Mouse (Mus musculus) midbrain, embryonic 12.5 days (tissue): ENCODE measurements at regions not wholly inside any gene's neighbourhood (a gene's known extent, or its start where the extent isn't known, plus 50 kb on each side); places are given as distances from the start of the nearest gene placed in this dataset.

Experiments used
- ATAC-seq: fragments of 200-750 bp; cut with Nextera tagmentation; 2 replicates; pipeline ENCODE4 v1.8.0; 2017; ENCODE audit warnings: low read depth, moderate TSS enrichment, moderate library complexity; ENCODE audit not compliant: low FRiP score
- H3K27ac ChIP-seq: fragments of 300-500 bp; sonication (generic); replicated peaks from 2 replicates; pipeline ENCODE4 v1.5.1; 2016; ENCODE audit warnings: mild to moderate bottlenecking
- H3K27me3 ChIP-seq: fragments of 300-500 bp; sonication (generic); 2 replicates; pipeline ENCODE4 v1.6.1; 2016; ENCODE audit warnings: mild to moderate bottlenecking
- H3K36me3 ChIP-seq: fragments of 300-500 bp; sonication (generic); 2 replicates; pipeline ENCODE4 v1.6.1; 2016
- H3K4me1 ChIP-seq: fragments of 300-500 bp; sonication (generic); 2 replicates; pipeline ENCODE4 v1.6.1; 2016
- H3K4me2 ChIP-seq: fragments of 300-500 bp; sonication (generic); replicated peaks from 2 replicates; pipeline ENCODE4 v1.6.1; 2016; ENCODE audit warnings: mild to moderate bottlenecking, moderate library complexity
- H3K4me3 ChIP-seq: fragments of 300-500 bp; sonication (generic); 2 replicates; pipeline ENCODE4 v1.5.1; 2016; ENCODE audit warnings: mild to moderate bottlenecking
- H3K9ac ChIP-seq: fragments of 300-500 bp; sonication (generic); replicated peaks from 2 replicates; pipeline ENCODE4 v1.6.1; 2016; ENCODE audit warnings: mild to moderate bottlenecking, moderate library complexity
- H3K9me3 ChIP-seq: fragments of 300-500 bp; sonication (generic); 2 replicates; pipeline ENCODE4 v1.6.1; 2016; ENCODE audit warnings: mild to moderate bottlenecking
- whole genome bisulfite sequencing: fragments of 180-500 bp; shearing (Covaris S2); methylation state at CpG from one replicate; pipeline ENCODE4 v1.1.7; 2016; 5-methylcytosine and 5-hydroxymethylcytosine counted together

DNA sequence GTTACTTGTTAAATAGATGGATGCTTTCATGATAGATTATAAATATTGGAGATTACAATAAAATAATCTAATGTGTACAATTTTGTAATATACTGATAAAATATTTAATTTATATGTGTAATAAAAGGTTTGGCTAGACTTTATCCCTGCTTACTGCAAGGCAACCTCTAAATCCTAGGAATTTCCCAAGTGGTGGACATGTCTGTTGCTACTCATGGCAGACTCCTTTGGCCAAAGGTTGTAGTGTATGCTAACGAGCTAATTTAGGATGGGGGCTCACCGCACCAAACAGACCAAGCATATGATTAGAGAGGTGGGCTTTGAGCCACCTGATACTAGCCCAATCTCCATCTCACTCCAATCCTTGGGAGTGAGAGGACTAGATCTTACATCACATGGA lies 102.4 kb downstream of the Qpct start:
- Histone ChIP-seq H3K4me3 (no peak overlapping the region), H3K27me3 (no peaks in the 10 kb centered on the region), H3K9me3 (no peaks in the 10 kb centered on the region), H3K27ac (no peak overlapping the region), H3K36me3 (no peaks in the 10 kb centered on the region), H3K9ac (no peak overlapping the region), H3K4me1 (no peaks in the 10 kb centered on the region), H3K4me2 (no peak overlapping the region)
- WGBS = 82% methylated on average over 2 of the region's 2 CpGs
- ATAC-seq = no peak

DNA sequence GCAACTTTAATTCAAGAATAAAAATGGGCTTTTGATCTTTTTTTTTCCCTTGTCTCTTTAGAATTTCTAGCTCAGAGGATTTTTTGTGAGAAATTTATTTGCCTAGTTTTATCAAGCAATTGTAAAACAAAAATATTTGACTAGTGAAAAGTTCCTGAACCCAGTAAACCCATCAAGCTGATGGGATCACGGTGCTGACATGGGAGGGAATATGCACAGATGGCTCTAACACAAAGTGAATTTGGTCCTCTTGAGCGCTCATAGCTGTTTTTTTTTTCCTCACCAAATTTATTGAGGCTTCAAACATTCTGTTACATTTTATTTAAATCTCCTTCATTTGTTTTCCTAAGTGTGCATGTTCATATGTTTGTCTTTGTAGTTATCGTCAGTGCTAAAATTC lies 101.1 kb downstream of the Qpct start:
- no peak overlapping the region for H3K9ac ChIP-seq
- no peaks in the 10 kb centered on the region for H3K4me1 ChIP-seq
- no peaks in the 10 kb centered on the region for H3K36me3 ChIP-seq
- H3K9me3 ChIP-seq = no peaks in the 10 kb centered on the region
- H3K4me3 ChIP-seq = no peak overlapping the region
- no peaks in the 10 kb centered on the region for H3K27me3 ChIP-seq
- no peak for ATAC-seq
- H3K27ac ChIP-seq = no peak overlapping the region
- WGBS = 90% methylated on average over 3 of the region's 3 CpGs
- H3K4me2 ChIP-seq = no peak overlapping the region

DNA sequence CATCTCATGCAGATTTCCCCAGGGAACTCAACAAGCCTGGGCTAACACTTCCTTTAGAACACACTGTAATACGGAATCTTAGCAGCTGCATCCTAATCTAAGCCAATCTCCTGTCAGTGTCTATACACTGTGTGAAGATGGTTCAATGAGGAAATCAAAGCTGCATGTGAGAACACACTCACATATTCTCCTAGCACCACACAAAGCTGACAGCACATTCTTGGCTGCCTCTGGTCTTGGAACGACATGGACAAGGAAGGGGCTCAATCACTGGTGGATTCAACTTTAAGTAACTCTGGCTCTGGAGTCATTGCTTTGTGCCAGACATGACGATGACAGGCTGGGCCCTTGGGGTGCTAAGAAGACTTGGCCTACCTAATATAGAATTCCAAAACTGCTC lies 96.2 kb downstream of the Qpct start:
- H3K9ac ChIP-seq = no peak overlapping the region
- no peak for ATAC-seq
- no peak overlapping the region for H3K27ac ChIP-seq
- H3K36me3 ChIP-seq = no peaks in the 10 kb centered on the region
- WGBS = 86% methylated on average over 3 of the region's 3 CpGs
- H3K4me1 ChIP-seq = no peaks in the 10 kb centered on the region
- H3K4me3 ChIP-seq = no peak overlapping the region
- no peaks in the 10 kb centered on the region for H3K9me3 ChIP-seq
- no peaks in the 10 kb centered on the region for H3K27me3 ChIP-seq
- no peak overlapping the region for H3K4me2 ChIP-seq

DNA sequence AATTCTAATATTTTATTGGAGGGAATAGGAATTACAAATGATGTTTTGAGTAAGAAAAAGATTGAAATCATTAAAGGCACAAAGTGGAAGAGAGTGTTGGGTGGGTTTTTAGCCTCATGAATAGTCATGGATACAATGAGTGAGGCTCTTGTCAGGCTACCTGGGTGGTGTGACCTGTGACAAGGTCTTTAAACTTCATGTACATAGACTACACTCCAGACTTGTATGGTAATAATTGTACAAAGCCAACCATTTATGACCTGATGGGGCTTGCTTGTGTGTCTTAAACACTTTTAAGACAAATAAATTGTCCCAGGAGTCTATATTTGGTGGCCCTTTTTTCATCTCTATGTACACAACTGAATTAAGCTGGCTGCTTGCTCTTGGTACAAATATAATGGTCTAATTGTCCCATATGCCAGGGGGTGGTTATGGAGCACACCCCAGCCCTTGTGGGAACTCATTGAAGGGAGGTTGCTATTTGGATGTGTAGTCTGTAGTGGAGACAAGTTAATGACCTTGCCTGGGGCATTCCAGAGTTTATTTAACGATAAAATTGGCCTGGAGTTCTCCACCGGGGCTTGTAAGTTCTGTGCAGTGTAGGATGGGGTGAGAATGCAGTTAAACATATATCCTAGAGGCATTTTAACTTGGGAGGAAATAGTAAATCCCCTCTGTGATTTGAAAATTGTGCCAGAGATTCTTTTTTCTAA lies 93.4 kb downstream of the Qpct start:
- Histone ChIP-seq H3K4me3 (no peak overlapping the region), H3K36me3 (no peaks in the 10 kb centered on the region), H3K27ac (no peak overlapping the region), H3K4me1 (no peaks in the 10 kb centered on the region), H3K4me2 (no peak overlapping the region), H3K9ac (no peak overlapping the region), H3K27me3 (no peaks in the 10 kb centered on the region), H3K9me3 (no peaks in the 10 kb centered on the region)
- WGBS = 77% methylated on average over 2 of the region's 2 CpGs
- ATAC-seq = no peak

DNA sequence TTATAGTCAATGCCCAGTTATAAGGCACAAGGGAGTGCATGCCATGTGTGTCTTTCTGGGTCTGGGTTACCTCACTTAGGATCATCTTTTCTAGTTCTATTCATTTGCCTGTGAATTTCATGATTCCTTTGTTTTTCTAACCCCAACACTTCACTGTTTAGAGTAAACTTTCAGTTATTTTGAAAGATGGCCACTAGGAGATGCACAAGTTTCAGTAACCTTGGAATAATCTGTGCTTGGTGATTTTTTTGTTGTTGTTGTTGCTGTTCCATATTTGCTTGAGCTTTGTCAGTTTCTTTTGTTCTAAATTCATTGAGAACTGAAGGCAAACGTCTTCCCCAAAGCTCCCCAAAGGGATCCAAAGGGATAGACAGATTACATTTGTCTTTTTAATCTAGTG lies 91.3 kb downstream of the Qpct start:
- no peak overlapping the region for H3K4me2 ChIP-seq
- H3K27ac ChIP-seq = no peak overlapping the region
- H3K36me3 ChIP-seq = no peaks in the 10 kb centered on the region
- no peak overlapping the region for H3K4me3 ChIP-seq
- H3K27me3 ChIP-seq = no peaks in the 10 kb centered on the region
- no peak overlapping the region for H3K9ac ChIP-seq
- 31% methylated on average over 1 of the region's 1 CpGs for WGBS
- H3K9me3 ChIP-seq = no peaks in the 10 kb centered on the region
- no peaks in the 10 kb centered on the region for H3K4me1 ChIP-seq
- ATAC-seq = no peak
